Mouse (Mus musculus) bone marrow, adult 2 months (tissue): ENCODE results near the gene Foxo3.

Experiments used
- CTCF ChIP-seq: fragments of 200-500 bp; IDR thresholded peaks from 2 replicates; pipeline ENCODE4 v1.5.1; 2011; ENCODE audit warnings: low read length, control low read depth; ENCODE audit not compliant: control insufficient read depth, insufficient read depth
- POLR2A ChIP-seq: fragments of 200-500 bp; IDR thresholded peaks from 2 replicates; pipeline ENCODE4 v1.6.1; 2011; ENCODE audit warnings: low read depth, mild to moderate bottlenecking, control low read depth, low read length, borderline replicate concordance; ENCODE audit not compliant: control insufficient read depth

GRCm38 (mm10) chr10:42194784-42195183 lies 81.8 kb downstream of the Foxo3 start:
- TF ChIP-seq POLR2A (no peak), CTCF (no peak)
